Mouse (Mus musculus) G1E (cell line): ENCODE measurements around the gene Mmaa. TPM values are rescaled to one million over a fixed set of nuclear protein-coding genes. Genes with fewer than 3 reads are reported as not detected.

Source experiments
- ATAC-seq: 2 replicates; pipeline ENCODE4 v1.8.0; 2016; ENCODE audit warnings: mild to moderate bottlenecking; ENCODE audit not compliant: insufficient number of reproducible peaks, poor library complexity, low FRiP score, severe bottlenecking; ENCODE audit errors: extremely low read depth
- DNase-seq: peaks from one replicate; pipeline ENCODE4 v3.0.0; 2012; ENCODE audit warnings: low spot score
- H3K27me3 ChIP-seq: 2 replicates; pipeline ENCODE4 v1.6.1; 2012; ENCODE audit warnings: mild to moderate bottlenecking, low read length, inconsistent platforms; ENCODE audit not compliant: insufficient read depth
- H3K36me3 ChIP-seq: replicated peaks from 2 replicates; pipeline ENCODE3; 2012; ENCODE audit warnings: mild to moderate bottlenecking, inconsistent platforms
- H3K4me1 ChIP-seq: 2 replicates; pipeline ENCODE4 v1.6.1; 2012; ENCODE audit warnings: low read depth, low read length, inconsistent platforms, mixed read lengths; ENCODE audit not compliant: insufficient read depth
- H3K4me3 ChIP-seq: 2 replicates; pipeline ENCODE4 v1.5.1; 2012; ENCODE audit warnings: low read depth, mild to moderate bottlenecking, inconsistent platforms, low read length, moderate library complexity, mixed read lengths
- H3K9me3 ChIP-seq: replicated peaks from 2 replicates; pipeline ENCODE4 v1.6.1; 2012; ENCODE audit warnings: inconsistent platforms
- CTCF ChIP-seq: IDR thresholded peaks from 2 replicates; pipeline ENCODE4 v1.5.1; 2012; ENCODE audit warnings: low read depth, low read length, inconsistent platforms, mixed read lengths
- GATA1 ChIP-seq: IDR thresholded peaks from 2 replicates; pipeline ENCODE4 v1.6.1; 2012; ENCODE audit warnings: borderline replicate concordance, low read length, inconsistent platforms, mixed read lengths
- GATA2 ChIP-seq: IDR thresholded peaks from 2 replicates; pipeline ENCODE4 v1.6.1; 2012; ENCODE audit warnings: low read depth, low read length, inconsistent platforms, borderline replicate concordance
- POLR2AphosphoS5 ChIP-seq: IDR thresholded peaks from 2 replicates; pipeline ENCODE4 v1.6.1; 2012; ENCODE audit warnings: low read depth, low read length, inconsistent platforms; ENCODE audit not compliant: insufficient replicate concordance
- TAL1 ChIP-seq: conservative IDR thresholded peaks from 2 replicates; pipeline ENCODE4 v1.6.1; 2012; ENCODE audit warnings: low read depth, low read length, inconsistent platforms, mixed read lengths
- polyA plus RNA-seq: library from polyadenylated mRNA; stranded (reverse); fragments of >175 nt; gene quantifications from 2 replicates; pipeline ENCODE4 v1.2.3, GENCODE M21; 2012
- total RNA-seq, 2 experiments: library from RNA; stranded (forward) in 1 of 2; stranded (reverse) in 1 of 2; fragments of 200-1000 nt in 1 of 2; fragments of >200 nt in 1 of 2; fragmentation: Nextera tagmentation in 1 of 2; gene quantifications; 2 replicates each; pipeline ENCODE4 v1.2.3; 2014 to 2017

Mmaa gene
- total and polyA plus RNA-seq, 3 experiments = 0.47 to 6.4 (median 4.1) TPM

- peaks cover 5% of the 10 kb centered on the region; the same call in 1 of the 2 replicates for H3K27me3 ChIP-seq
- no peak for DNase-seq
- H3K4me1 ChIP-seq = no peaks in the 10 kb centered on the region
- H3K4me3 ChIP-seq = no peak overlapping the region
- 0 out of 2 replicates have a peak, but pooled peaks cover 2% of the 10 kb centered on the region for H3K9me3 ChIP-seq
- no peak for TF ChIP-seq GATA2
- TF ChIP-seq GATA1 = no peak
- no peak for TF ChIP-seq CTCF
- TF ChIP-seq POLR2AphosphoS5 = no peak
- TF ChIP-seq TAL1 = no peak
- ATAC-seq = no peak
- H3K36me3 ChIP-seq = no peaks in the 10 kb centered on the region
Measured at GRCm38 (mm10) chr8:79229266-79229888, 65.4 kb downstream of the Mmaa start.

- no peak for TF ChIP-seq GATA2
- TF ChIP-seq TAL1 = no peak
- no peak for TF ChIP-seq POLR2AphosphoS5
- no peak for TF ChIP-seq GATA1
- TF ChIP-seq CTCF = no peak
- H3K4me3 ChIP-seq = no peak overlapping the region
- no peaks in the 10 kb centered on the region for H3K36me3 ChIP-seq
- no peak for DNase-seq
- H3K4me1 ChIP-seq = no peaks in the 10 kb centered on the region
- peaks cover 5% of the 10 kb centered on the region; the same call in 1 of the 2 replicates for H3K27me3 ChIP-seq
- ATAC-seq = no peak
- H3K9me3 ChIP-seq = no peaks in the 10 kb centered on the region
Measured at GRCm38 (mm10) chr8:79227916-79228315, 66.8 kb downstream of the Mmaa start.

- no peak for ATAC-seq
Measured at GRCm38 (mm10) chr8:79227194-79227593, 67.5 kb downstream of the Mmaa start.

GRCm38 (mm10) chr8:79226046-79226445, 68.7 kb downstream of the Mmaa start:
- no peaks in the 10 kb centered on the region for H3K36me3 ChIP-seq
- ATAC-seq (no peak), DNase-seq (no peak)
- TF ChIP-seq GATA1 (no peak), GATA2 (no peak), CTCF (no peak), POLR2AphosphoS5 (no peak), TAL1 (no peak)
- no peaks in the 10 kb centered on the region for H3K9me3 ChIP-seq
- H3K27me3 ChIP-seq = peaks cover 7% of the 10 kb centered on the region; the same call in 1 of the 2 replicates
- no peak overlapping the region for H3K4me3 ChIP-seq
- no peaks in the 10 kb centered on the region for H3K4me1 ChIP-seq

More at GRCm38 (mm10) chr8:79227194-79227593, 67.5 kb downstream of the Mmaa start:
- H3K36me3 ChIP-seq = no peaks in the 10 kb centered on the region
- H3K27me3 ChIP-seq = peaks cover 5% of the 10 kb centered on the region; the same call in 1 of the 2 replicates
- TF ChIP-seq TAL1 (no peak), GATA2 (no peak), POLR2AphosphoS5 (no peak), CTCF (no peak), GATA1 (no peak)
- H3K9me3 ChIP-seq = no peaks in the 10 kb centered on the region
- H3K4me1 ChIP-seq = no peaks in the 10 kb centered on the region
- H3K4me3 ChIP-seq = no peak overlapping the region
- DNase-seq = no peak

- Histone ChIP-seq H3K9me3 (no peaks in the 10 kb centered on the region), H3K27me3 (peaks cover 7% of the 10 kb centered on the region; the same call in 1 of the 2 replicates), H3K4me1 (no peaks in the 10 kb centered on the region), H3K4me3 (no peak overlapping the region), H3K36me3 (no peaks in the 10 kb centered on the region)
- TF ChIP-seq CTCF (no peak), GATA1 (no peak), GATA2 (no peak), POLR2AphosphoS5 (no peak), TAL1 (no peak)
- ATAC-seq (no peak), DNase-seq (no peak)
Measured at GRCm38 (mm10) chr8:79225586-79225985, 69.2 kb downstream of the Mmaa start.

GRCm38 (mm10) chr8:79224363-79224762, 70.4 kb downstream of the Mmaa start:
- ATAC-seq = no peak
- no peaks in the 10 kb centered on the region for H3K9me3 ChIP-seq
- DNase-seq = no peak
- TF ChIP-seq GATA1 (no peak), CTCF (no peak), TAL1 (no peak), POLR2AphosphoS5 (no peak), GATA2 (no peak)
- no peaks in the 10 kb centered on the region for H3K36me3 ChIP-seq
- peaks cover 7% of the 10 kb centered on the region; the same call in 1 of the 2 replicates for H3K27me3 ChIP-seq
- no peaks in the 10 kb centered on the region for H3K4me1 ChIP-seq
- H3K4me3 ChIP-seq = no peak overlapping the region
